Mouse (Mus musculus): ENCODE data around the gene Ankrd45. TPM values are rescaled to one million over a fixed set of nuclear protein-coding genes. Genes with fewer than 3 reads are reported as not detected.

Ankrd45 gene
- polyA plus RNA-seq (2014; fragmentation: Illumina TruSeq; extraction: RNeasy Lipid Tissue Mini Kit (QIAGEN cat#74804)) = 2.0 TPM

GRCm38 (mm10) chr1:161142531-161143159 lies at the start of gene Ankrd45:
Gene Ankrd45 (plus strand): TSS chr1:161142691.

GRCm38 (mm10) chr1:161130726-161131664 lies 11.5 kb upstream of the Ankrd45 start, which contains the start of gene Klhl20:
Gene Klhl20 (minus strand): TSS chr1:161131511.

GRCm38 (mm10) chr1:161159214-161159613 lies 16.7 kb downstream of the Ankrd45 start, which contains the start of gene Tex50:
Gene Tex50 (minus strand): TSS chr1:161159314.

Other genes with a start within 250 kb of the Ankrd45 start
- gene Rc3h1, start 236.3 kb upstream of the Ankrd45 start, polyA plus RNA-seq (2014; fragmentation: Illumina TruSeq; extraction: RNeasy Lipid Tissue Mini Kit (QIAGEN cat#74804)) = 56.6 TPM
- gene Serpinc1, start 164.1 kb upstream of the Ankrd45 start, polyA plus RNA-seq (2014; fragmentation: Illumina TruSeq; extraction: RNeasy Lipid Tissue Mini Kit (QIAGEN cat#74804)) = 4.4 TPM
- gene Zbtb37, start 107.8 kb upstream of the Ankrd45 start, polyA plus RNA-seq (2014; fragmentation: Illumina TruSeq; extraction: RNeasy Lipid Tissue Mini Kit (QIAGEN cat#74804)) = 20.8 TPM
- 14.6 TPM for gene Dars2, start 72.0 kb upstream of the Ankrd45 start, polyA plus RNA-seq (2014; fragmentation: Illumina TruSeq; extraction: RNeasy Lipid Tissue Mini Kit (QIAGEN cat#74804))
- 21.6 TPM for gene Cenpl, start 72.0 kb upstream of the Ankrd45 start, polyA plus RNA-seq (2014; fragmentation: Illumina TruSeq; extraction: RNeasy Lipid Tissue Mini Kit (QIAGEN cat#74804))
- gene Klhl20, start 11.2 kb upstream of the Ankrd45 start, polyA plus RNA-seq (2014; fragmentation: Illumina TruSeq; extraction: RNeasy Lipid Tissue Mini Kit (QIAGEN cat#74804)) = 39.4 TPM
- not detected for gene Tex50, start 16.6 kb downstream of the Ankrd45 start, polyA plus RNA-seq (2014; fragmentation: Illumina TruSeq; extraction: RNeasy Lipid Tissue Mini Kit (QIAGEN cat#74804))
- gene Prdx6, start 108.5 kb downstream of the Ankrd45 start, polyA plus RNA-seq (2014; fragmentation: Illumina TruSeq; extraction: RNeasy Lipid Tissue Mini Kit (QIAGEN cat#74804)) = 180 TPM

Data from ovary, adult 10 weeks (tissue).